Mouse (Mus musculus): ENCODE measurements around the gene Tex22. TPM values are rescaled to one million over a fixed set of nuclear protein-coding genes. Genes with fewer than 3 reads are reported as not detected.

The Tex22 gene
- polyA plus RNA-seq, 1 experiment from 2014 or later, result not detected

GRCm38 (mm10) chr12:113114141-113114540 is 39.8 kb downstream of the Tex22 start:
- Histone ChIP-seq H3K9me3 (no peaks in the 10 kb centered on the region), H3K27me3 (ENCODE audit: insufficient read depth, poor library complexity, severe bottlenecking) (no peaks in the 10 kb centered on the region), H3K27ac (no peak overlapping the region), H3K36me3 (peaks cover 79% of the 10 kb centered on the region), H3K4me1 (replicated peaks) (peaks cover under 1% of the 10 kb centered on the region; the same call in 1 of the 2 replicates), H3K4me3 (no peak overlapping the region)
- WGBS, result 94% methylated on average over 4 of the region's 4 CpGs
- DNase-seq (ENCODE audit: low spot score), result no peak

DNA sequence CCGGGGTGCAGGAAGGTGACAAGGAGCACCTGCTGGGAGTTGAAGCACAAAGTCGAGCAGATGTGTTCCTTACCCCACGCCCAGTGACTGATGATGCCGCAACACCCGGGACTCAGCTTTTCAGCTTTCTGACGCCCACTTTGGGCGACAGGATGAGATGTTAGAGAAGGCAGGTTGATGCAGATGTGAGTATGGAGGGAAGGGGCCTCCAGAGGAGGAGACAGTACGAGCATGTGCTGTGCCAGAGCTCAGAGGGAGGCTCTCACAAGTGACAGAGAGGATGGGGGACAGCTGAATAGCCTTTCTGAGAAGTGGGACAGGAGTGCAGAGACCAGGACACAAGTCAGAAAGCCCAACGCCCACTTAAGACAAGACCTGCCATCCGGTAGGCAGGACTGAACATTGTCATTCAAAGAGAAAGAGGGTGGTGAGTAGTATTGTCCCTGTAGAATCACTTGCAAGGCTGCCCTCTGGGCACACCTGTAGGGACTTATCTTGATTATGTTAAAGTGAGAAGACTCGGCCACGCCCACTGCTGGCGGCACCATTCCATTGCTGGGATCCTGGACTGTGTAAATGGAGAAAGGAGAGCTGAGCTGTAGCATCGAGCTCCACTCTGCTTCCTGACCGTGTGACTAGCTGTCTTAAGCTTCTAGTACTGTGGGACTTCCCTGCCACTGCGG is 40.7 kb downstream of the Tex22 start:
- H3K4me1 ChIP-seq (replicated peaks), result no peaks in the 10 kb centered on the region; the same call in 1 of the 2 replicates
- no peak overlapping the region for H3K4me3 ChIP-seq
- no peaks in the 10 kb centered on the region for H3K9me3 ChIP-seq
- peaks cover 86% of the 10 kb centered on the region for H3K36me3 ChIP-seq
- no peak for DNase-seq (ENCODE audit: low spot score)
- 86% methylated on average over 16 of the region's 16 CpGs for WGBS
- H3K27me3 ChIP-seq (ENCODE audit: insufficient read depth, poor library complexity, severe bottlenecking), result no peaks in the 10 kb centered on the region
- no peak overlapping the region for H3K27ac ChIP-seq

GRCm38 (mm10) chr12:113119516-113120410 is 45.5 kb downstream of the Tex22 start:
- no peaks in the 10 kb centered on the region; the same call in 1 of the 2 replicates for H3K4me1 ChIP-seq (replicated peaks)
- H3K36me3 ChIP-seq, result peaks cover 98% of the 10 kb centered on the region
- 88% methylated on average over 20 of the region's 20 CpGs for WGBS
- no peaks in the 10 kb centered on the region for H3K27me3 ChIP-seq (ENCODE audit: insufficient read depth, poor library complexity, severe bottlenecking)
- H3K4me3 ChIP-seq, result no peak overlapping the region
- DNase-seq (ENCODE audit: low spot score), result peak; percentile 77
- no peak overlapping the region for H3K27ac ChIP-seq
- H3K9me3 ChIP-seq, result no peaks in the 10 kb centered on the region

GRCm38 (mm10) chr12:113124726-113125125 is 50.4 kb downstream of the Tex22 start:
- Histone ChIP-seq H3K4me1 (replicated peaks) (no peaks in the 10 kb centered on the region), H3K9me3 (no peaks in the 10 kb centered on the region), H3K27me3 (ENCODE audit: insufficient read depth, poor library complexity, severe bottlenecking) (no peaks in the 10 kb centered on the region), H3K36me3 (peaks cover 100% of the 10 kb centered on the region), H3K27ac (no peak overlapping the region), H3K4me3 (no peak overlapping the region)
- DNase-seq (ENCODE audit: low spot score), result no peak
- 88% methylated on average over 6 of the region's 6 CpGs for WGBS

GRCm38 (mm10) chr12:113130732-113131131 is 56.4 kb downstream of the Tex22 start:
- no peak for DNase-seq (ENCODE audit: low spot score)
- WGBS, result 95% methylated on average over 8 of the region's 8 CpGs
- Histone ChIP-seq H3K9me3 (no peaks in the 10 kb centered on the region), H3K36me3 (peaks cover 100% of the 10 kb centered on the region), H3K4me3 (no peak overlapping the region), H3K4me1 (replicated peaks) (no peaks in the 10 kb centered on the region), H3K27ac (no peak overlapping the region), H3K27me3 (ENCODE audit: insufficient read depth, poor library complexity, severe bottlenecking) (no peaks in the 10 kb centered on the region)

DNA sequence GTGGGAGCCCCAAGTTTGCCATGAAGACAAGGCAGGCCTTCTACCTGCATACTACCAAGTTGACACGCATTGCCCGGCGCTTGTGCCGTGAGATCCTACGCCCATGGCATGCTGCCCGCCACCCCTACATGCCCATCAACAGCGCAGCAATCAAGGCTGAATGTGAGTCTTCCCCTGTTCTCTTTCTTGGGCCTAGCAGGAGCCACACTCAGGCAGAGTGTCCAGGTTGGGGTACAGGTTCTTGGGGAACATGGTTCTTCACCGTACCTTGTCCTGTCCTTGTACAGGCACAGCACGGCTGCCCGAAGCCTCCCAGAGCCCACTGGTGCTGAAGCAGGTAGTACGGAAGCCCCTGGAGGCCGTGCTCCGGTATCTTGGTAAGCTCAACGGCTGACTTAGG is 57.3 kb downstream of the Tex22 start:
- DNase-seq (ENCODE audit: low spot score), result no peak
- H3K4me1 ChIP-seq (replicated peaks), result no peaks in the 10 kb centered on the region
- 97% methylated on average over 14 of the region's 14 CpGs for WGBS
- no peaks in the 10 kb centered on the region for H3K27me3 ChIP-seq (ENCODE audit: insufficient read depth, poor library complexity, severe bottlenecking)
- peaks cover 100% of the 10 kb centered on the region for H3K36me3 ChIP-seq
- no peak overlapping the region for H3K27ac ChIP-seq
- H3K4me3 ChIP-seq, result no peak overlapping the region
- H3K9me3 ChIP-seq, result no peaks in the 10 kb centered on the region

- peaks cover 2% of the 10 kb centered on the region for H3K4me1 ChIP-seq (replicated peaks)
- H3K27ac ChIP-seq, result no peak overlapping the region
- WGBS, result 91% methylated on average over 2 of the region's 2 CpGs
- no peaks in the 10 kb centered on the region for H3K9me3 ChIP-seq
- DNase-seq (ENCODE audit: low spot score), result no peak
- no peak overlapping the region for H3K4me3 ChIP-seq
- H3K27me3 ChIP-seq (ENCODE audit: insufficient read depth, poor library complexity, severe bottlenecking), result no peaks in the 10 kb centered on the region
- H3K36me3 ChIP-seq, result peaks cover 100% of the 10 kb centered on the region
These were observed 58.3 kb downstream of the Tex22 start for GRCm38 (mm10) chr12:113132567-113132966.

- DNase-seq (ENCODE audit: low spot score), result no peak
- 93% methylated on average over 9 of the region's 9 CpGs for WGBS
- Histone ChIP-seq H3K9me3 (no peaks in the 10 kb centered on the region), H3K27me3 (ENCODE audit: insufficient read depth, poor library complexity, severe bottlenecking) (no peaks in the 10 kb centered on the region), H3K4me1 (replicated peaks) (peaks cover 9% of the 10 kb centered on the region), H3K4me3 (no peak overlapping the region), H3K27ac (no peak overlapping the region), H3K36me3 (peaks cover 100% of the 10 kb centered on the region)
These were observed 59.0 kb downstream of the Tex22 start for GRCm38 (mm10) chr12:113133260-113133659.

GRCm38 (mm10) chr12:113133861-113134403 is 59.6 kb downstream of the Tex22 start:
- WGBS, result 86% methylated on average over 5 of the region's 5 CpGs
- Histone ChIP-seq H3K4me3 (no peak overlapping the region), H3K27me3 (ENCODE audit: insufficient read depth, poor library complexity, severe bottlenecking) (no peaks in the 10 kb centered on the region), H3K27ac (no peak overlapping the region), H3K36me3 (peaks cover 100% of the 10 kb centered on the region), H3K9me3 (no peaks in the 10 kb centered on the region), H3K4me1 (replicated peaks) (peaks cover 16% of the 10 kb centered on the region)
- DNase-seq (ENCODE audit: low spot score), result no peak

GRCm38 (mm10) chr12:113134502-113134901 is 60.2 kb downstream of the Tex22 start:
- DNase-seq (ENCODE audit: low spot score), result no peak
- Histone ChIP-seq H3K9me3 (no peaks in the 10 kb centered on the region), H3K4me1 (replicated peaks) (peaks cover 22% of the 10 kb centered on the region), H3K27me3 (ENCODE audit: insufficient read depth, poor library complexity, severe bottlenecking) (no peaks in the 10 kb centered on the region), H3K27ac (no peak overlapping the region), H3K36me3 (peaks cover 97% of the 10 kb centered on the region), H3K4me3 (no peak overlapping the region)
- WGBS, result 95% methylated on average over 4 of the region's 4 CpGs

DNA sequence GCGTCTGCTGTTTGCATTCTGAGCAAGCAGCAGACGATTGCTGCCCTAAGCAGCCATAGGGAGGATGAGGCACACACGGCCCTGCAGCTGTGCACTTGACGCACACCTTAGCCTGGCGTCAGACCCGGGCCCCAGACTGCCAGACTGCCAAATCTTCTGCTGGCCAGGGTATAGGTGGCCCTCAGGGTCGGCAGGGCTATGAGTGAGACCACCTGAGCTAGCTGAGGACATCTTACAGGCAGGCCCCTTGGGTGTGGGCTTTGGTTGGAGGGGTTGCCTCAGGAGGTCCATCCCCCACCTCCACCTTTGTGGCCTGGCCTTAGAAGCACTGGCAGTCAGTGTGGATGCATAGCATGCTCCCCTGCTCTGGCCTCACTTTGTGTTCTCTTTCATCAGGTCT is 61.1 kb downstream of the Tex22 start:
- Histone ChIP-seq H3K36me3 (peaks cover 88% of the 10 kb centered on the region), H3K4me1 (replicated peaks) (peaks cover 31% of the 10 kb centered on the region), H3K9me3 (no peaks in the 10 kb centered on the region), H3K27me3 (ENCODE audit: insufficient read depth, poor library complexity, severe bottlenecking) (0 out of 2 replicates have a peak, but pooled peaks cover under 1% of the 10 kb centered on the region), H3K4me3 (no peak overlapping the region), H3K27ac (no peak overlapping the region)
- no peak for DNase-seq (ENCODE audit: low spot score)
- 92% methylated on average over 7 of the region's 7 CpGs for WGBS

DNA sequence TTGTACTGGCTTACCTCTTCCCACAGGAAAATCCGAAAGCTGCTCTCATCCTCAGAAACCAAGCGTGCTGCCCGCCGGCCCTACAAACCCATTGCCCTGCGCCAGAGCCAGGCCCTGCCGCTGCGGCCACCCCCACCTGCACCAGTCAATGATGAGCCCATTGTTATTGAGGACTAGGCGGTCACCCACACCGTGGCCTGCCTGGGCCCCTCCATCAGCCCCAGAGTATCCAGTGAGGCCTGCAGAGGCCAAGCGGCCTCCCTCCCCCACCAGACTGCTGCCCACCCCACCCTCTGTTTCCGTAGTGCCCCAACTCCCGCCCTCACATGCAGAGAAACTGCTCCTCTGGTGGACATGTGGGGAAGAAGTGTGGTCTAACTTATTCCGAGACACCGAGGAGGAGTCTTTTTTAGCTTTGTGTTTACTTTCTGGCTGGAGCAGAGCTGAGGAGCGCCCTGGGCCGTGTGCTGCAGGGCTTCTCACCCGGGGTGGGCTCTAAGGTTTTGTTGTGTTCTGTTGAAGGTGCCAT is 62.3 kb downstream of the Tex22 start:
- peaks cover 42% of the 10 kb centered on the region for H3K4me1 ChIP-seq (replicated peaks)
- WGBS, result 81% methylated on average over 17 of the region's 17 CpGs
- H3K4me3 ChIP-seq, result no peak overlapping the region
- peaks cover 12% of the 10 kb centered on the region for H3K27me3 ChIP-seq (ENCODE audit: insufficient read depth, poor library complexity, severe bottlenecking)
- no peak overlapping the region for H3K27ac ChIP-seq
- no peak for DNase-seq (ENCODE audit: low spot score)
- no peaks in the 10 kb centered on the region for H3K9me3 ChIP-seq
- peaks cover 76% of the 10 kb centered on the region for H3K36me3 ChIP-seq

Measured in hindbrain, embryonic 10.5 days (tissue).